Mouse (Mus musculus) gastrocnemius, adult 2 months (tissue): ENCODE results near the gene Klhl23. TPM values are rescaled to one million over a fixed set of nuclear protein-coding genes. Genes with fewer than 3 reads are reported as not detected.

Source experiments
- DNase-seq: peaks from one replicate; pipeline ENCODE4 v3.0.0; 2022
- H3K27ac ChIP-seq: fragments of 200-600 bp; 2 replicates; pipeline ENCODE4 v1.8.1; 2022; ENCODE audit warnings: mild to moderate bottlenecking
- H3K4me3 ChIP-seq: fragments of 200-600 bp; 2 replicates; pipeline ENCODE4 v1.8.1; 2022; ENCODE audit warnings: mild to moderate bottlenecking, moderate library complexity
- CTCF ChIP-seq: fragments of 200-600 bp; IDR thresholded peaks from 2 replicates; pipeline ENCODE4 v1.8.1; 2022; ENCODE audit warnings: antibody characterized with exemption, mild to moderate bottlenecking, moderate library complexity
- intact Hi-C: fragments of 180-260 bp; cut with DNase I; formaldehyde crosslinking; loops from one replicate; pipeline ENCODE4 v1.15.1; 2025
- total RNA-seq, 2 experiments: library from RNA; stranded (reverse); gene quantifications; 2 replicates each; pipeline ENCODE4 v1.2.3; 2021

The Klhl23 gene
- total RNA-seq, 2 experiments from 2014 or later: 13.4 to 15.6 TPM

DNA sequence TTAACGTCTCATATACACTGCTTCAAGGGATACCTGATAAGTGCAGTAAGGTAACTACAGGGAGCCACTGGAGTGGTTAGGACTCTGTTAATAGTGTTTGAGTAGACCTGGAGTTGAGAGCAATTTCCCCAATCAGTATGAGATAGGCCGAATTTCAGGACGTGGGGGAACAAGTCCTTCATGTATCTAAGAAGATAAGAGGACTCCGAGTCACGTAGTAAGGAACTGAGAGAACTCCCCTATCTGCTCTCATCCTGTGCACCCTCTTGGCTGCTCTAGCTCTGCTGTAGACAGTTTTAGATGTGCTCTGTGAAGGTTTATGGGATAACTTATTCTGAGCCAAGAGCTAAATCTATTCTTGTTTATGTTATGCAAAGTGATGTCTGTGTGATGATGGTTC lies 5.2 kb upstream of the Klhl23 start:
- TF ChIP-seq CTCF: no peak
- intact Hi-C loops: no loop called here
- Histone ChIP-seq H3K27ac (no peak overlapping the region), H3K4me3 (no peak overlapping the region)
- no peak for DNase-seq

DNA sequence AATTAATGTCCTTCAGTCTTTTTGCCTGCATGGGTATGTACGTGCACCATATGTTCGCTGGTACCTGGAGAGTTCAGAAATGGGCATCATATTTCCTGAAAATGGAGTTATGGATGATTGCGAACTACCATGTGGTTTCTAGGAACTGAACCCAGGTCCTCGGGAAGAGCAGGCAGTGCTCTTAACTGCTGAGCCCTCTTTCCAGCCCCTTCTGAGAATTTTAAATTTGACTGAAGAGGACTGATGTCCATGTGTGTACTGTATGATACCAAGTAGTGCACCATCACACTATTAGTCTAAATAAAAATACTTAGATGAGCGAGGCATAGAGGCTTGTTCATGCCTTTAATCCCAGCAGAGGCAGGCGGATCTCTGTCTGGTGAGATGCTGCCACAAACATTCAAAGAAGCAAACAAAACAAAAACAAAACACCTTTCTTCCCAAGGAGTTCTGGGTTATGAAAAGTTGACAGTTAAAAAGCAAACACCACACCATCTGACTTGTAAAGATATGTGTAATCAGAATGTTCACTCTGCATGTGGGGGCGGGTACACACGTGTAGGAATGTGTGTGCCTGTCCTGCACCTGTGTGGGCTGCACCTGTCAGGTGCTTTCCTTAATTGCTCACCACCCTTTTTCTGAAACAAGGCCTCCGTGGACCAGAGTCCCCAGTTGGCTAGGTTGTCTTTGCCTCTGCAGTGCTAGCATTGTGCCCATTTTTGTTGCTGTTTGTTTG lies 3.2 kb upstream of the Klhl23 start:
- no peak overlapping the region for H3K27ac ChIP-seq
- H3K4me3 ChIP-seq: no peak overlapping the region
- TF ChIP-seq CTCF: no peak
- no peak for DNase-seq
- intact Hi-C loops: no loop called here

- H3K4me3 ChIP-seq: no peak overlapping the region
- TF ChIP-seq CTCF: no peak
- intact Hi-C loops: no loop called here
- H3K27ac ChIP-seq: no peak overlapping the region
- DNase-seq: no peak
Measured at GRCm38 (mm10) chr2:69820201-69820600, 1.5 kb upstream of the Klhl23 start.

DNA sequence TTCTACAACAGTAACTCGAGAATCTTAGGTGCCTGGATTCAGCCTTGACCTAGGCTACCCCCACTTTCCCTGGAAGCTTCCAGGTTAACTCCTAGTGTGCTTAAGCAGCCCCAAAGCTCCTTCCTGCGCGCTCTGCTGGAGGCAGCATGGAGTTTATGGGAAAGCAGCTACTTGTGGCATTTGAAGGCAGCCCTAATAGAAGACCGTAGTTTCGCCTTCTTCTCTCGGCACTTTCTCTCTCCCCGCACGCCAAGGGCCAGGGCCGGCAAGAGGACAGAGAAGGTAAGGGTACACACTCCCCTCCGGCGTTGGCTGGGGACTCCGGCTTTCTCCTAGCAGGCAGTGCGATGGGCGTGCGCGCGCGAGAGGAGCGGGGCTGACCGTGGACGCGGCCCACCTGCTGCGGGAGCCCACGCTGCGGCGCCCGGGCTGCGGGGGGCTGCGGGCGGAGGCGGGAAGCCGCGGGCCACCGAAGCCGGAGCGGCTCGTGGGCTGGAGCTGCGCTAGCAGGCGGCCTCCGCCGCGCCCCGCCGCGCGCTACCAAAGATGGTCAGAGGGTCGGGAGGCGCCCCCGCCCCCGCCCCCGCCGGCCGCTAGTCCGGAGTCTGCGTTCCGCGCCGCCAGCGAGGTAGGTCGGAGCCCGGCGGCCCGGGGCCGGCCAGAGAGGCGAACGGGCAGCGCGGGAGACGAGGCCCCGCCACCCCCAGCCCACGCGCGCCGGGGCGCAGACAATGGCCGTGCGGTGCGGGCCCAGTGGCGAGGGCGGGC lies 801 bp downstream of the Klhl23 start:
- H3K4me3 ChIP-seq: peak overlapping the region; percentile 89
- intact Hi-C loops: no loop called here
- DNase-seq: peak; percentile 50
- TF ChIP-seq CTCF: no peak
- H3K27ac ChIP-seq: peak overlapping the region; percentile 80

- intact Hi-C loops: no loop called here
- peak; percentile 52 for DNase-seq
- peak overlapping the region; percentile 89 for H3K4me3 ChIP-seq
Measured at GRCm38 (mm10) chr2:69823129-69823677, 1.5 kb downstream of the Klhl23 start.

DNA sequence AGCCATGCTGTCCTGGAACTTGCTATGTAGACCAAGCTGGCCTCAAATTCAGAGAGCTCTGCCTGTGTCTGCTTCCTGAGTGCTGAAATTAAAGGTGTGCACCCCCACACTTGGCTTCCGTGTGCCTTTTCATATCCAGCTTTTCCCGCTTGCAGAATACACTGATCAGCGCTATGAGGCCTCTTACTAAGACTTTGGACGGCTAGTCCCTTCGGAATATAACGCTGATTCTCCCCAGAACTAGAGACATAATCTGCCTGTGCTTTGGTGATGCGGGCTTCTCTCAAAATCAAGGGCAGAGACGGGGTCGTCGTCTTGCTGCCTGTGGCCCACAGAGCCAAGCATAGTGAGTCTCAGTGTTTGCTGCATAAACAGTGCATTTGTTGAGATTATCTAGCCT lies 4.2 kb downstream of the Klhl23 start:
- no peak for DNase-seq
- no peak overlapping the region; the same call in 1 of the 2 replicates for H3K4me3 ChIP-seq
- intact Hi-C loops: no loop called here
- TF ChIP-seq CTCF: no peak
- H3K27ac ChIP-seq: peak overlapping the region; percentile 4; the same call in 1 of the 2 replicates

More at GRCm38 (mm10) chr2:69823129-69823677, 1.5 kb downstream of the Klhl23 start:
- H3K27ac ChIP-seq: peak overlapping the region; percentile 80
- TF ChIP-seq CTCF: no peak

DNA sequence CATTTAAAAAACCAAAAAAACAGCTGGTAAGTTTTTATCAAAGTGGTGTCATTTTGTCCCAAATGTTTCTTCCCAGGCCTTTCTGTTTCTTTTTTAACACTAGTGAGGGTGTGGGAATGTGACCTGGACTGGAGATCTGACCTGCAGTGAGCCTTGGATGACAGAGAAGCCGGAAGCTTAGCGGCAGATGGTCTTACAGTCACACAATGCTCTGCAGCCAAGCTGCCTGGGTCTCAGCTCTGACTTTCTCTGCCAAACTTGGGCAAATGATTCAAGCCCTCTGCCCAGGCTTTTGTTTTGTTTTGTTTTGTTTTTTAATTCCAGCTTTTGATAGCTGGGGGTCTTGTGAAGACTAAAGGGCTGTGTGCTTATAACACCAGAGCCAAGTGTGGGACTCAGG lies 4.6 kb downstream of the Klhl23 start:
- Histone ChIP-seq H3K27ac (peak overlapping the region; percentile 29; the same call in 1 of the 2 replicates), H3K4me3 (no peak overlapping the region)
- intact Hi-C loops: no loop called here
- no peak for TF ChIP-seq CTCF
- DNase-seq: no peak

DNA sequence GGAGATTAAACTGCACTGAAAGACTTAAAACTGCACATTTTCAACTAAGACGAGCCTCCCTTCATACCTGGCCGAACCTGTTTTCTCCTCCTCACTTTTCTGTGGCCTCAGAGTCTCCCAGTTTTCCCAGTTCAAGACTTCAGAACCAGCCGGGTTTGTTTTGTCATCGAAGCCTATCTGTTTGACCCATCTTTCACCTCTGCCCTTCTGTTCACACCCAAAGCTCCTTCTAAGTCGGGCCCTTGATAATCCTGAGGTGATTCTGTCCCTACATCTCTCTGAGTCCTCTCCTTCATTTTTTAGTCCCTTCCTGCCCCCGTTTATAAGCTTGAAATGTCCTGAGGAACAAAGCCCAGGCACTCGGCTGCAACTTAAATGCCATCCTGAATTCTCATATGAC lies 6.3 kb downstream of the Klhl23 start:
- no peak overlapping the region; the same call in 1 of the 2 replicates for H3K27ac ChIP-seq
- intact Hi-C loops: no loop called here
- TF ChIP-seq CTCF: no peak
- DNase-seq: no peak
- no peak overlapping the region for H3K4me3 ChIP-seq

- no peak overlapping the region for H3K27ac ChIP-seq
- intact Hi-C loops: no loop called here
- DNase-seq: no peak
- H3K4me3 ChIP-seq: no peak overlapping the region
- TF ChIP-seq CTCF: no peak
Measured at GRCm38 (mm10) chr2:69829680-69830079, 7.9 kb downstream of the Klhl23 start.

GRCm38 (mm10) chr2:69830116-69830515 lies 8.4 kb downstream of the Klhl23 start:
- no peak for TF ChIP-seq CTCF

GRCm38 (mm10) chr2:69837244-69837967 lies 15.7 kb downstream of the Klhl23 start:
- no peak for TF ChIP-seq CTCF

More at GRCm38 (mm10) chr2:69830116-69830515, 8.4 kb downstream of the Klhl23 start:
- H3K27ac ChIP-seq: no peak overlapping the region
- intact Hi-C loops: no loop called here
- no peak for DNase-seq
- no peak overlapping the region for H3K4me3 ChIP-seq

DNA sequence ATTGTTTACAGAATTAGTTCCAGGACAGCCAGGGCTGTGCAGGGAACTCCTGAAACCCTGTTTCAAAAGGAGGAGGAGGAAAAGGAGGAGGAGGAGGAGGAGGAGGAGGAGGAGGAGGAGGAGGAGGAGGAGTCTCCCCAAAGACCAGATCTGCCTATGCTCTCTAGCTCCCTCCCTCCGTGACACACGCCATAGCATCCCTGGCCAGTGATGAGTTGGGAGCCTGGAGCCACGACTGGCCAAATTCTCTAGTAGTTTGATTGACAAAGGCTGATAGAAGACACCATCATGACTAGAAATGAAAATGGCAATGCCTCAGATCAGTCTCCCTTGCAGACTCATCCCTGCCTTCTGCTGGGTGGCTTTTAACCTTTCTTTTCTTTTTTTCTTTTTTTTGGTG lies 16.3 kb downstream of the Klhl23 start:
- no peak for DNase-seq
- intact Hi-C loops: no loop called here
- H3K4me3 ChIP-seq: no peak overlapping the region
- no peak for TF ChIP-seq CTCF
- H3K27ac ChIP-seq: no peak overlapping the region

More at GRCm38 (mm10) chr2:69837244-69837967, 15.7 kb downstream of the Klhl23 start:
- intact Hi-C loops: no loop called here
- H3K4me3 ChIP-seq: no peak overlapping the region
- H3K27ac ChIP-seq: no peak overlapping the region
- DNase-seq: no peak
